Mouse (Mus musculus): ENCODE results near the gene Tenm3. TPM values are rescaled to one million over a fixed set of nuclear protein-coding genes. Genes with fewer than 3 reads are reported as not detected.
A peak's percentile ranks its signal among the peaks of the same experiment; 100 is the strongest.

Tenm3 gene
- total RNA-seq, 2 experiments from 2014 or later, result 4.5 to 8.0 TPM

DNA sequence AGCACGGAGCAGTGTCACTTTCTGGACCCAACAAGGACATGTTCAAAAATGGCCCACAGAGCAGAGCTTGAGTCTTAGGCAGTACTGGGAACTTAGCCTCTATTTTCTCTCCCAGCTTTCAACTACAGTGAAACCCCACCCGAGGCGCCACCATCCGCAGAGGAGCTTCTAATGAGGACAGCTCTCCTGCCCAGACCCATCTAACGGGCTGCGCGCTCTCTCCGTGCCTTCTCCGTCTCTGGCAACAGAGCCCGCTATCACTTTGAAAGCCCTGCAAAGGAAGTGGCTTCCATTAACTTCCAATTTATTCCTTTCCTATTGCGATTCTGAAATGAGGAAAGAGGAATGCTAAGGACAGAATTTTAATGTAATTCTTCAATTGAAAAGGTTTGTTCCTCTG lies 569.2 kb downstream of the Tenm3 start:
- no peak for DNase-seq

DNA sequence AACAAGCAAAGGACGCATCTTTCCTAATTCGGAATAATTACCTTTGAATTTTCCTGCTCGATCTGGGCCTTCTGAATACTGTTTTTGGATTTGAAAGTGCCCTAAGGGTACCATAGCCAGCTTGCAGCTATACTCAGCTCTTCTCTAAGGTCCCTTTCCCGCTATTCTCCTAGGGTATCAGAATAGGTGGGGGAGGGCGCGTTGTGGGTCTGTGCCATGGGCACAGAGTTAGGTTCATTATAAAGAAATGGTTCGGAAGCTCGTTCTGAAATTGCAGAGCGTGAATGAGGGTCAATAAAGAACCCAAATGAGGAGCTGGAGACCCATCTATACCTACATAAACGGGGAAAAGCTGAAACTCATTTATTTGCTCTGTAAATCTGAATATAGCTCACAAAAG lies 575.1 kb downstream of the Tenm3 start:
- DNase-seq, result no peak

DNA sequence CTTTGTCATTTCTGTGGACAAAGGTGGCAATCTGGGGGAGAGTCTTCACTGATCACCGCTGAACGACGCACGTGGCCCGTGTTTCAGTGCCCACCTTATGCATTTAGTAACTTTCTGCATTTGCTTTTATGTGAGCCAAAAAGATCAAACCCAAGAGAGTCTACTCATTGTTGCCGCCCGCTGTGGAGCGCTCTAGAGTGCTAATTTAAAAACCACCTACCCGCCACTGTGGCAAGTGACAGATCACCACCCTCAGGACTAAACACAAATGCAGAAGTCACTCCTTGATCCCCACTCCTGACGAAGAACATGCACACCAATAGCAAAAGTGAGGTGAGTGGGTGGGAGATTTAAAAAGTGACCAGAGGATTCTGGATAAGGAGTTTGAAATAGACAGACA lies 583.5 kb downstream of the Tenm3 start:
- no peak for DNase-seq

DNA sequence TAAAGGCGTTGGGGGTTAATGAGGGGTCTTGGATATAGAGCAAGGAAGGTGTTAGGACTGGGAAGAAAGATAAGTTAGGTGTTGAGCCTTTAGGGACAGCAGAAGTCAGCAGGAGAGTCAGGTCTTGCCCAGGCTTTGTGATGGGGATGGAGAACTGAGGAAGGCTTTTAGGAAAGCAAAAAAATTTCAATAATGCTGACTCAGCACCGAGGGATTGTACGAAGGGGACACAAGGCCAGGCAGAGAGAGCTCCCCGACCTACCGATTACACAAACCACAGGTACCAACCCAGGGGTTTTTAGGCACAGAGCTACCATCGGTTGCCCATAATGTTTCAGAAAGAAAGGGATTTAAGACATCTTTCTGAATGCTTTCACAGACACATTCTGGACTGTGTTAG lies 583.9 kb downstream of the Tenm3 start:
- no peak for DNase-seq

DNA sequence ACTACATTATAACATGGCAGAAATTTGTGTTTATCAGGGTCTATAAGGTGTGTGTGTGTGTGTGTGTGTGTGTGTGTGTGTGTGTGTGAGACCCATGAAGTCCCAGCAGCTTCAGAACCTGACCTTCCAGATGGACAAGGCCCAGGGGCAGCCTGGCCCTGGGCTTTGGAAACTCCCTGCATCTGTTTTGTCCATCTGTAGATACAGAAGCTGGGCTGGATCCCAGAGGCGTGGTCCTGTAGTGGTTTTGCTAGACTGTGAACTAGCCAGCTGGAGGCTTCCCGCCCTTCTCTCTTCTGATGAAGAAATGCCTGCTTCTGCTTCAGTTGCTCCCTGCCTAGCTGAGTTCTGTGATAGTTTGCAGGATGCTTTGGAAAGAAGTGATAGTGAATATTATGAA lies 599.9 kb downstream of the Tenm3 start:
- peak; percentile 42 for DNase-seq

DNA sequence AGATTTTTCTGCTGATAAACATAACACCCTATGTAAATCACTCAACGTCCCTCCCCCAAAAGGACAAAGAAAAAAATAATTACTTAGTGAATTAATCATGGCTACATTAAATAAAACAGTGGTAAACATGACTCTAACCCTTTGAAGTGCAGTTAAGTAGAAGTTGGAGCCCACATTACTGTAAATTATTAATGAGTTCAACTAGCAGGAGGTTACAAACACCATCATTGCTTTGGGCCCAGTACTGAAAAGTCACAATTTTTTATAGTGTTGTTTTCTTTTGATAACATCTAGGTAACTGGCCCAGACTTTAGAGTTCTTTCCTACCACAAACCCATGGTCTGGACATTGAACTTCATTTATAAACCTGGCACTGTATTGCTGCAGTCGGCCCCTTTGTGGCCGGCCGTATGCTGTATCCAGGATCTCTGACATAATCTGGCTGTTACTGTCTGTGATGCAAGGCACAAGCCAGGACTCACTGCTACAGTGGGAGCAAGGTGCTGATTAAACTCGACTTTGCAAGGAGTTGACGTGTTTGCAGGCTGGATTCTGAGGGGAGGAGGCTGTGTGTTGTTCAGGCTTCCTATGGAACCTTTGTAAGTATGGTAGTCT lies 602.7 kb downstream of the Tenm3 start:
- no peak for DNase-seq

DNA sequence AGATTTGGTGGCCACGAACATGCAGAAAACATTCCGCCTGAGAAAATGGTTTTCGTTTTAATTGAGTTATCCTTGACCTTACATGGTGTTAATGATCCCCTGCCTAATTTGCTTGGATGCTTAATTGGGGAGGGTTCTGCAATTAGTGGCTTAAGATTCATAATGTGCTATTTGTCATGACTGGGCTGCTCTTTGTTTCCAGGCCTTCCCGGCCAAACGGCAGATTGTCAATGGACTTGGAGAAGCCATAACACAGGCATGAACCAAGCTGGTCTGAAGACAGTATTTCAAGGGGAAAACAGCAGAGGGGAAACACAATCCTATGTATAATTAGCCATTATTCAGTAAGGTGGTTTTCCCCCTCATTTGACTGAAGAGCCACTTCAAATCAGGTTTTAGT lies 606.8 kb downstream of the Tenm3 start:
- no peak for DNase-seq

DNA sequence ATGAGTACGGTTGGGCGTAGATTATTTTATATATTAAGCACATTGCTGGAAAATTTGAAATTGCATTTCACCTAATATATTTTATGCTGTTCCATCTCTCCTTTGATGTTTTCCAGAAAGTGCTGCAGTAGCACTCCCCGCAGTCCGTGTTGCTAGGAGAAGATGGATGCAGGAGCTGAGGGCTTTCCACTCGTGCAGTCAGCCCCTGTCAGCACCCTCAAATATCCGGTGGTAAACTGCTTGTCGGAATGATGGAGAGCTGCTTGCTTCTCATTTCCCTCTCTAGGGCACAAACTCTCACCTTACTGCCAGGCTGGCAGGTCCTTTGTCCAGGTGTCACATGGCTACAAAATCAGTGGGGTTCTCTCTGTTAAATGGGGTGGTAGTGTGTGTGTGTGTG lies 610.8 kb downstream of the Tenm3 start:
- no peak for DNase-seq

DNA sequence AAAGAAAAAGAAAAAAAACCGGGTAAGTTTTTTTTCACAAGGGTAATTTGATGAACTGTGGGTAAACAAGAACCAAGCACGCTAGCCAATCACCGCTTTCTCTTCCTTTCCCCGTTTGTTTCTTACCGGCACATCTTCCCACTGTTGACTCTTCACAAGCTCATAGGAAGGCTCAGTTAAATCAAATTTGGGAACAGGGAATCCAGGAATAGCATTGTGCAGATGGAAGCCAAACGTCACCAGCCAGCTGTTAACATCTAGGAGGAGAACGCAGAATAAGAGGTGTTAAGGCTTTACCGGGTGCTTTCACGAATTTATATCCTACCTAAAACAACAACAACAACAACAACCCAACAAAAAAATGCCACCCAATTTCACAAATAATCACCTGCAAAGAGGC lies 611.9 kb downstream of the Tenm3 start:
- DNase-seq, result no peak

DNA sequence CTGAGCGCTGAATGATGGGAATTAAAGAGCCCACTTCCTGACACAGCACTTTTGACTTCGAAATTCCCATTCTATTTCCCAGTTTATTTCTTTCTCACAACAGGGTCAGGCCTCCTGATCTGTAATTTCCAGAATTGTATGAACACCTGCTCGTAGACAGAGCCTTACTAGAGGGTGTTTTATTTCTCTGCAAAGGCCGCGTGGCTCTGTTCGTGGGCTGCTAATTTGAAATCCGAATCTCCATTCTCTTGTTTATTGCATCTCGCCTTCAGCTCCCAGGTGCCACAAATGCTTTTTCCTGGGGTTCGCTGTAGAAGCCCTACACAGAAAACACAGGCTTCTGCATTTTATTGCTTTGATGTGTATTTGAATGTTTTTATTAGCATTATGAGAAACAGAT lies 612.4 kb downstream of the Tenm3 start:
- no peak for DNase-seq

DNA sequence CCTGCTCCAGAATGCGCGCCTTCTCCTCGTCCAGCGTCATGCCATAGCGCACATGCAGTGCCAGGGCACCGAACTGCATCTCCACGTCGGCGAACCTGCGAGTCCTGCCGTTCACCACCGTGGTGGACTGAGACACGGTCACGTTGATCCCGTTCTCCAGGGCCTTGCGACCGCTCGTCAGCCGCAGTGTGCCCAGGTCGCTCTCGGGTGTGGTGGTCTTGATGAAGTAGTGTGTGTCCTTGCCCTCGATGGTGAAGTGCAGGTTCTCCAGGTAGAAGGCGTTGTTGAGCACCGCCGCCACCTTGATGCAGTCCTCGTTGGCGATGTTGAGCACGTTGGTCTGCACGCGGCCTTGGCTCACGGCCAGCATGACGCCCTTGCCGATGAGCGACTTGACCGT lies 615.1 kb downstream of the Tenm3 start:
- no peak for DNase-seq

DNA sequence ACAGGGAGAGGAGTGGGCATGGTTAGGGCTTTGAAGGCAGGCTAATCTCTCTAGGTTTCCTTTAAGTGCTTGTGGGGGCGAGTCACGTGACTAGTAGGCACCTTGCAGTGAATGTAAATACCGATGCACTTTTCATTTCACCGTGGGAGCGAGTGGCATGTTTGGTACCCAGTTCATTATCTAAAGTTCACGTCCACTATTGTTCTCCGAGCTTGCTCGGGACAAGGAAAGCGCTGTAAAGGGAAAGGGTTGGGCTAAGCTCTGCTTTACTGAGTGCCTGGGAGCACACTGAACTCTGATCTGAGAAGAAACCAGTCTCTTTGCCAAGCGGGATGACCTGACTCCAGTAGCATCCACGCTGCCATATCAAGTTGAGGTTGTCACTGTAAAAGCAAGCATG lies 619.0 kb downstream of the Tenm3 start:
- DNase-seq, result no peak

DNA sequence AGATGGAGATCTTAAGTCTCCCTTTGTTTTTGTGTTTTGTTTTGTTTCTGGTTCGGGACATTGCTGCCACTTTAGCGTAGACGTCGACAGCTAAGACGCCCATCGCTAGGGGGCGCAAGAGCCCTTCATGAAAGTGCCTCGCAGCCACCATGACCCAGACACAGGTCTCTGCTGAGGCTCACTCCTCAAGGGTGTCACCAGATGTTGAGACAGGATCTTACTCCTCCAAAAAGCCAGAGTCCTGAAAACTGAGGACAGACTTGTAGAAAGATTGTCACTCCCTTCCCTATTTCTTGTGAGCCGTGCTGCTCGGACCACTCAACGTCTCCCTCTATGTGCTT lies 621.4 kb downstream of the Tenm3 start:
- peak; percentile 64 for DNase-seq

DNA sequence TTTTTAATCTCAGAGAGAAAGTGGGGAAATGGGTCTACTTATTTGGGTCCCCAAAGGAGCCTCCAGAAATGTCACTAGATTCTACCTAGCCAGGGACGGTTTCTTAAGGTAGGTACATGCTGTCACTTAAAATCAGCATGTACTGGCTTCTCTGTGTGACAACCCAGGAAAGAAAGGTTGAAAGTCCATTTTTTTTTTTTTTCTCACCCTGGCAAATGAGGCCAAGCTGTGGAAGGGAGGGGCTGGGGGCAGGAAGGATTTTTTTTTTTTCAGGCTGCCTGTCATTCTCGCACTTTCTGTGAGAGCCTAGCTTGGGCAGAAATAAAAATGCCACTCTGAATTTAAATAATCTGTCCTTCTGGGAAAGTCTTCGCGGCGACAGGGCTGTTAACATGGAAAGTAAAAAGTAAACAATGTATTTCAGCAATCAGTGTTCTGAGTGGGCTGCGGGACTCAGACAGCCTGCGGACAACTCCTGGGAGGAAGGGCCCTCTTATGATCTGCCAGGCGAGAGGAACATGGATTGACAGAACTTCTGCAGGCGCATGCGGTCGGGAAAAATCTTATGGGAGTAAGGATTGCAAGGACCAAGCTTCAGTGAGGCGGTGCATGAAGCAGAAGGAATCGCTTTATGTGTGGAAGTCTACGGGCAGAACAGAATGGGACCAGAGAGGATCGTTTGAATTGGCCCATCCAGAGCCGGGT lies 621.9 kb downstream of the Tenm3 start:
- no peak for DNase-seq

DNA sequence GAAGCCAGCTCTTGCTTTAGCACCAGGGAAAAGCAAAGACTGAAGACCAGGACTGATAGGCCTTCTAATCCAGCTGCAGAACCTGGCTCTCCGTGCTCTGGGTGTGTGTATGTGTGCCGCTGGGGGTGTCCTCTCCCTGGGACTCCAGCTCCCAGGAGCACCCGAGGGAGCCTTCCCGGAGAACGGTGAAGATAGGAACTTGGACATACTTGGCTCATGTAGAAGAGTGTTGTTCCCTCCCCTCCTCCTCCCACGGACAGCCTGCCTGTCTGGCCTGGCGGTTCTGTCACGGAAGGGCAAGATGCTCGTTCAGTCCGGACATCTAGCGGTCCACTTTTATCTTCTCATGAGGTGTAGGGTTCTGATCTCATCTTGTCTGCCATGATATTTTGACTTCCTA lies 622.4 kb downstream of the Tenm3 start:
- DNase-seq, result no peak

DNA sequence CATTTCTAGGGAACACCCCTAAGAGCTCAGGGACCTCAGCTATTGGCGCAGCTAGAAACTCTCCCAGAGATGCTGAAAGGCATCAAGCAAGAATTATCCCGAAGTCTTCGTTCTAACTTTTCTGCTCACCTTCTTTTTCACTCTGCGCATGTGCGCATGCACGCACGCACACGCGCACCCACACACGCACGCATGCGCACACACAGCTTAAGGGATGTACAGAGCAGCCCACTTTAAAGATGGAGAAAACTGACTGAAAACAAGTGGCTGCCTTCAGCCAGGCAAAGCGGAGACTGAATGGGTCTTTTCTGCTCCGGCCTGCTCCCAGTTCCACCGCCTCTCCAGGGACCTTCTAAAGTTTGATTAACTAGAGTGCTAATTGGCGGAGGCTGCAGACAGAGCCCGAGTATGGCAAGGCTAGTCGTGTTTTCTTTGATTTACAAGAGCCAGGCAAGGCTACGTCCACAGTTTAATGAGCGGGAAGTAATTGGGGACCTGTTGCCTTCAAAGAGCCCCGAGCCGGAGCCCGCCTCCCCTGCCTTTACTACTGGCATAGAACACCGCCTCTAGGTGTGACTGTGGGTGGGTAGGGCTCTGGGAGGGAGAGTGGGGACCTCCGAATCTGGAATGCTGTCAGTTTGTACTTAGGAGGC lies 623.1 kb downstream of the Tenm3 start:
- DNase-seq, result no peak

DNA sequence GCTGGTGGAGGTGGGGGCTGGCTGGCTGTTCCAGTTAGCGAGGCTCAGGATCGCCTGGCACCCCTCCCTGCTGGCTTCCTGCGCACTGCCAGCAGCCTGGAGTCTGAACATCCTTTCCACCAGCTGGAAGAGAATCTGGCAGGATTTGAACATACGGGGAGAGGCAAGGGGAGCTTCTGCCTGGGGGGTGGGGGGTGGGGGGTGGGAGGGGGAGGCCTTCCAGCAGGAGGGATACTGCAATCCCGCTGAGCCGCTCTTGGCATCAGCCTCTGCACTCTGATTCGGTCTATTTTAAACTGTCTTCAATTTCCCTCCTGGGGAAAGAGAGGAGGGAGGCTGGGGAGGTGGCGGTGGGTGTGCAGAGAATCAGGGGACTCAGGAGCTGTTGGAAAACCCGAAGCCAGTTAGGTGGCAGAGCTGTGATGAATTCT lies 628.7 kb downstream of the Tenm3 start:
- no peak for DNase-seq

DNA sequence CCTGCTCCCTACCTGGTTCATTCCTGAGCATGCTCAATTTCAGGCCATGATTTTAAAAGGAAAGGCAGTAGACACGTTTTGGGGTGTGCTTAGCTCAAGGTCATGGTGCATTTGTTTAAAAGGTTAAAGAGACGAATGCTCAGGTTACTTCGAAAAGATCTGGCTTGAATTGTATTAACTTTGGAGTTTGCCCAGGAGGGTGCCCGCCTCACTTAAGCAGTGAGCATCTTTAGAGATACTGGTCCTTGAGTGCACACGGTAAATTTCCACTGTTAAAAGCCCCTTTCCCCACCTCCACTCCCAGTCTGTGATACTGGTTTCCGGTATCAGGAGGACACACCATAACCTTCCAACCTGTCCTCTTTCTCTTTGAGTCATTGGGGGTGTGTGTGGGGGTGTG lies 629.4 kb downstream of the Tenm3 start:
- DNase-seq, result no peak

DNA sequence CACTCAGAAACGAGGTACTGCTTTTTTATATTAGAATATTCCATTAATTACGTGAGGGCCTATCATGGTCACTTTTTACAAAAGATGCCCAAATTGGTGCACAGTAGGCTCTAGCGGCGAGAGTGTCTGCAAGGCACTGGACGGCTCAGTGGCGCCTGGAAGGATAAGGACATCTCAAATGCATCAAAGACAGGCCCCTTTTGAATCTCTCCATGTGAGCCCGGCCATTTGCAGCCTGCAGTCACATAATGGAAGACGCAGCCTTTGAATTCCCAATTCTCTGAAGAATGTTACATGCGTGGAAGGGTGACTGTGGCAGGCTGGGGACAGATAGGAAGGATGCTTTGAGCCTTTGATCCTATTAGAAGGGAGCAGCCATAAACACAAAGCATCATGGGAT lies 631.8 kb downstream of the Tenm3 start:
- DNase-seq, result no peak

DNA sequence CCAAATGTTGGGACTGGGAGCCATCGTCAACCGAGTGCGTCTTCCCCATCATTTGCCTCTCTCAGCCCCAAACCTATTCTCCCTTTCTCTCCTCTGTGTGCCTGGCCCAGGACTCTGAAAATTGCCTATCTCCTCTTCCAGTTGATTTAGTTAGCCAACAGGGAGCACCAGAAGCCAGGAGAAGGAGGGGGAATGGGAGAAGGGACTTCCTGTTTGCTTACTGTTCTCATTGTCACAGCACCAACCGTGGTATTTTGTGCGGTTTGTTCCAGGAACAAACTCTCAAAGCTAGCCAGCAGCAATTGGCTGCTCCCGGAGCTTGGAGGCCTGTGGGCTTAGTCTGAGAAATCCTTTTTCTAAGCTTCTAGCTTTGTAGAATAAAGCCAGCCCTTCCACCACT lies 636.2 kb downstream of the Tenm3 start:
- DNase-seq, result peak; percentile 57

DNA sequence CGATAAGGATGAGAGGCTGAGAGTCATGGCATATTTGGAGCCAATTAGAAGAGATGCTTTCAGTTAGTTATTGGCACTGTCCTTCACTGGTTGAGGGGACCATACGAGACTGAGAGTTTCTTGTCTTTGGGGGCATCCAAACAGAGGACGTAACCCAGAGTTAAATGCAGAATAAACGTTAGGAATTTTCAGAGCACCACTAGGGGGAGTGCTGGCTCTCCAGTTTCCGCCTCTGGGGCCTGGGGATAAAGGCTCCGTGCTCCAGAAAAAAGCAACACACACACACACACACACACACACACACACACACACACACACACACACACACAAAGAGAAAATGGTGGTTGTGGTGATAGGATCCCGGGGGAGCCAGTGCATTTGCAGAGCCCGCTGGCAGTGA lies 636.8 kb downstream of the Tenm3 start:
- DNase-seq, result no peak

DNA sequence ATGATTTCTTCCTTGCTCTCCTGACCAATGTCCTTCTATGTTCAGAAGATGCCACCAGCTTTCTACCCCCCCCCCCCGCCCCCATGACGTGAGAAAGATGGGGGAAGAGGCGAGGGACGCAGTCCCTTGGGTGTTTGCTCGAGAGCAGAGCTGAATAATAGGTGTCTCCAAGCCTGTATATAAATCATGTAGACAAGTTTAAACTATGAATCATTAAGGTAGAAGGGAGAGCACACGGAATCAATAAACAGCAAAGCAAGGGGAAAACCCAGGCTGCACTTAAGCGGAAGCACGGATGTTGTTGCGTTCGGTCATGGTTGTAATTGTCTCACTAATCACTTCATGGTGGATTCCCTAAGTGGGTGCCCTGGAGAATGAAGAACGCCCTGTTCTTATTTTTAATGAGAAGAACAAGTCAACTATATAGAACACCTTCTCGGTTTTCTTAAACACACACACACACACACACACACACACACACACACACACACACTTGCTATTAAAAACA lies 638.9 kb downstream of the Tenm3 start:
- no peak for DNase-seq

DNA sequence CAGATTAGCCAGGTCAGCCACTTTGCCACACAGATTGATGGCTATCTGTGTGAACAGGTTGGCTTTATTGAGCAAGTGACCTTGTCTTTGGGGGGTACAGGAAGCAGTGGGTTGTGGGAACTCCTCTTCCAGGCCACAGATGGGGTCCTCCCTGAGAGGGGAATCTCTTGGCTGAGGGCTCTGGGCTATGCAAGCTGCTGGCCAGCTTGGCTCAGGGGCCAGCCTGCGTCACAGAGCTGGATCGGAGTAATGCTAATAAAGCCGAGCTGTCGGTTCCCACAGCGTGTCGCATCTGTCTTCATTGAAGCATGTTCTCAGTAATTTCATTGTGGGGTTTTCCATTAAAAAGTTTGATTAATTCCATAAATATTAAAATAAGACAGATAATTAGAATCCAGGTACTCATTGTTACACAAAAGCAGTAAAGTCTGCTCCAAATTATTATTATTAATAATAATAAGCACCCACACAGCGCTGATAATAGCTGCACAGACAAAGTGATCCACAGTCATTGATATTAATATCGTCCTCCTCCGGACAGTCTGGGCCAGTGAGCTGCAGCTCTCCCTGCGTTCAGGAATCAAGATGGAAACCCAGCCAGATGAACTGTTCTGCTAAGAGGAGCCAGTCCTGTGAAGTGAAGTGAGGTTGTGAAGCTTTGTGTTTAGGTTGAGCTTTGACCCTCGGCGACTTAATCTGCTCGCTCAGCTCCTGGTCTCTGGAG lies 639.5 kb downstream of the Tenm3 start:
- peak; percentile 44 for DNase-seq

Data from gastrocnemius, postnatal 25 days (tissue).